Mouse (Mus musculus): ENCODE results near the gene Ubb. TPM values are rescaled to one million over a fixed set of nuclear protein-coding genes. Genes with fewer than 3 reads are reported as not detected.
A peak's percentile ranks its signal among the peaks of the same experiment; 100 is the strongest.

Ubb gene
- polyA plus RNA-seq, 1 experiment: 1,739 TPM

GRCm38 (mm10) chr11:62522283-62522682, 28.7 kb upstream of the Ubb start:
- no peak overlapping the region for H3K4me3 ChIP-seq (replicated peaks; ENCODE audit: extremely low read depth, low read depth, low read length)
- WGBS: 39% methylated on average over 2 of the region's 2 CpGs
- TF ChIP-seq CTCF (IDR thresholded peaks at IDR 0.05; ENCODE audit: insufficient read depth, low read length) (no peak), POLR2A (IDR thresholded peaks at IDR 0.05; ENCODE audit: borderline replicate concordance, extremely low read depth, low read depth, low read length) (no peak)
- DNase-seq: no peak
- H3K4me1 ChIP-seq (ENCODE audit: control insufficient read depth, insufficient read depth, low read length): no peaks in the 10 kb centered on the region

GRCm38 (mm10) chr11:62537089-62537488, 13.9 kb upstream of the Ubb start:
- Histone ChIP-seq H3K4me1 (ENCODE audit: control insufficient read depth, insufficient read depth, low read length) (peaks cover 6% of the 10 kb centered on the region), H3K4me3 (replicated peaks; ENCODE audit: extremely low read depth, low read depth, low read length) (no peak overlapping the region)
- WGBS: 96% methylated on average over 8 of the region's 8 CpGs
- no peak for DNase-seq
- TF ChIP-seq CTCF (IDR thresholded peaks at IDR 0.05; ENCODE audit: insufficient read depth, low read length): no peak
- no peak for TF ChIP-seq POLR2A (IDR thresholded peaks at IDR 0.05; ENCODE audit: borderline replicate concordance, extremely low read depth, low read depth, low read length)

- DNase-seq: no peak
- TF ChIP-seq CTCF (IDR thresholded peaks at IDR 0.05; ENCODE audit: insufficient read depth, low read length) (no peak), POLR2A (IDR thresholded peaks at IDR 0.05; ENCODE audit: borderline replicate concordance, extremely low read depth, low read depth, low read length) (no peak)
- no peak overlapping the region for H3K4me3 ChIP-seq (replicated peaks; ENCODE audit: extremely low read depth, low read depth, low read length)
- H3K4me1 ChIP-seq (ENCODE audit: control insufficient read depth, insufficient read depth, low read length): peaks cover 6% of the 10 kb centered on the region
- 76% methylated on average over 7 of the region's 7 CpGs for WGBS
Observed at GRCm38 (mm10) chr11:62537590-62537989, 13.4 kb upstream of the Ubb start.

GRCm38 (mm10) chr11:62538321-62539088, 12.5 kb upstream of the Ubb start:
- Histone ChIP-seq H3K4me3 (replicated peaks; ENCODE audit: extremely low read depth, low read depth, low read length) (peak overlapping the region; percentile 83), H3K4me1 (ENCODE audit: control insufficient read depth, insufficient read depth, low read length) (peaks cover 6% of the 10 kb centered on the region)
- DNase-seq: peak; percentile 70
- no peak for TF ChIP-seq CTCF (IDR thresholded peaks at IDR 0.05; ENCODE audit: insufficient read depth, low read length)
- no peak for TF ChIP-seq POLR2A (IDR thresholded peaks at IDR 0.05; ENCODE audit: borderline replicate concordance, extremely low read depth, low read depth, low read length)
- WGBS: 1% methylated on average over 73 of the region's 73 CpGs

- 9% methylated on average over 40 of the region's 57 CpGs for whole genome bisulfite sequencing
- TF ChIP-seq POLR2A (IDR thresholded peaks at IDR 0.05; ENCODE audit: borderline replicate concordance, extremely low read depth, low read depth, low read length) (no peak), CTCF (IDR thresholded peaks at IDR 0.05; ENCODE audit: insufficient read depth, low read length) (no peak)
- DNase-seq: peak; percentile 78
Observed at GRCm38 (mm10) chr11:62539089-62539890, 11.7 kb upstream of the Ubb start, which contains the start of gene Cenpv. Cenpv (minus strand) TSS chr11:62539261.

GRCm38 (mm10) chr11:62540167-62540566, 10.8 kb upstream of the Ubb start:
- WGBS: 86% methylated on average over 7 of the region's 7 CpGs
- no peak overlapping the region for H3K4me3 ChIP-seq (replicated peaks; ENCODE audit: extremely low read depth, low read depth, low read length)
- H3K4me1 ChIP-seq (ENCODE audit: control insufficient read depth, insufficient read depth, low read length): peaks cover 6% of the 10 kb centered on the region
- no peak for TF ChIP-seq CTCF (IDR thresholded peaks at IDR 0.05; ENCODE audit: insufficient read depth, low read length)
- no peak for TF ChIP-seq POLR2A (IDR thresholded peaks at IDR 0.05; ENCODE audit: borderline replicate concordance, extremely low read depth, low read depth, low read length)
- no peak for DNase-seq

More at GRCm38 (mm10) chr11:62539089-62539890, 11.7 kb upstream of the Ubb start, which contains the start of gene Cenpv:
- H3K4me1 ChIP-seq (ENCODE audit: control insufficient read depth, insufficient read depth, low read length): peaks cover 6% of the 10 kb centered on the region
- H3K4me3 ChIP-seq (replicated peaks; ENCODE audit: extremely low read depth, low read depth, low read length): peak within 1 kb of the TSS; percentile 83

- Histone ChIP-seq H3K4me3 (replicated peaks; ENCODE audit: extremely low read depth, low read depth, low read length) (no peak overlapping the region), H3K4me1 (ENCODE audit: control insufficient read depth, insufficient read depth, low read length) (peaks cover 6% of the 10 kb centered on the region)
- TF ChIP-seq CTCF (IDR thresholded peaks at IDR 0.05; ENCODE audit: insufficient read depth, low read length) (no peak), POLR2A (IDR thresholded peaks at IDR 0.05; ENCODE audit: borderline replicate concordance, extremely low read depth, low read depth, low read length) (no peak)
- WGBS: 39% methylated on average over 2 of the region's 2 CpGs
- DNase-seq: no peak
Observed at GRCm38 (mm10) chr11:62540969-62541368, 10.0 kb upstream of the Ubb start.

GRCm38 (mm10) chr11:62541581-62541980, 9.4 kb upstream of the Ubb start:
- 83% methylated on average over 8 of the region's 8 CpGs for WGBS
- Histone ChIP-seq H3K4me3 (replicated peaks; ENCODE audit: extremely low read depth, low read depth, low read length) (no peak overlapping the region), H3K4me1 (ENCODE audit: control insufficient read depth, insufficient read depth, low read length) (peaks cover 6% of the 10 kb centered on the region)
- no peak for DNase-seq
- TF ChIP-seq POLR2A (IDR thresholded peaks at IDR 0.05; ENCODE audit: borderline replicate concordance, extremely low read depth, low read depth, low read length): no peak
- no peak for TF ChIP-seq CTCF (IDR thresholded peaks at IDR 0.05; ENCODE audit: insufficient read depth, low read length)

- H3K4me3 ChIP-seq (replicated peaks; ENCODE audit: extremely low read depth, low read depth, low read length): no peak overlapping the region
- no peak for DNase-seq
- peaks cover 4% of the 10 kb centered on the region for H3K4me1 ChIP-seq (ENCODE audit: control insufficient read depth, insufficient read depth, low read length)
- TF ChIP-seq CTCF (IDR thresholded peaks at IDR 0.05; ENCODE audit: insufficient read depth, low read length) (no peak), POLR2A (IDR thresholded peaks at IDR 0.05; ENCODE audit: borderline replicate concordance, extremely low read depth, low read depth, low read length) (no peak)
- 77% methylated on average over 3 of the region's 3 CpGs for whole genome bisulfite sequencing
Observed at GRCm38 (mm10) chr11:62543991-62544390, 7.0 kb upstream of the Ubb start.
